Mouse (Mus musculus): ENCODE results near the gene Morn1.
A peak's percentile ranks its signal among the peaks of the same experiment; 100 is the strongest.

Gene Morn1

GRCm38 (mm10) chr4:155156734-155157133 is 70.4 kb downstream of the Morn1 start:
- DNase-seq (ENCODE audit: extremely low spot score, low spot score), result no peak

DNA sequence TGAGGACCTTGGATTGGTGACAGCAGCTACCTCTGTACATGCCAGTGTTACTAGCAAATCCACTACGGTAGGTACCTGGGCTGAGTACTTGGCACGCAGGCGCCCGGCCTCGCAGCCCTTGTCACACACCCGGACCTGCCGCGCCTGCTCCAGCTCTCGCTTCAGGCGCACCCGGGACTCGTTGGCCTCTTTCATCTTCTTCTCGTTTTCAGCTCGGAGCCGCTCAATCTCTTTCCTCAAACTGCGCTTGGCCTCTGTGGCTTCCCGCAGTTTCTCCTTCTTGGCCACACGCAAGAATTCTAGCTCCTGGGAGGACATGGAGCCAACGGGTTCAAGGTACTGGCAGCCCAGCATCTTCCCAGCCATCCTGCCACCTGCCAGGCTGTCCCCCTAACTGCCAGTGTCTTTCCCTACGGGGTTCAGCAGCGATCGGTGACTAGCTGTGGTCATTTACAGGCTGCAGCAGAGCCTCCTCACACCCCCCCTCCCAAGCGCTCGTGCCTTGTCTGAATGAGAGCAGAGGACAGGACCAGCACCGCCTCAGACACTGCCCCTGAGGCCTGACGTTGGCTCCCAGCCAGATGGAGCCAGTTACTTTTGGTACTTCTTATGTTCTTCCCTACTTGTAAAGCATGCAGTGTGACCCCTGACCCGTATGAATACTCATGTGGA is 71.6 kb downstream of the Morn1 start:
- no peak for DNase-seq (ENCODE audit: extremely low spot score, low spot score)

- no peak for DNase-seq (ENCODE audit: extremely low spot score, low spot score)
Measured at GRCm38 (mm10) chr4:155158543-155158917, 72.2 kb downstream of the Morn1 start.

- DNase-seq (ENCODE audit: extremely low spot score, low spot score), result no peak
Measured at GRCm38 (mm10) chr4:155162433-155163319, 76.3 kb downstream of the Morn1 start.

GRCm38 (mm10) chr4:155163320-155163651 is 76.9 kb downstream of the Morn1 start:
- no peak for DNase-seq (ENCODE audit: extremely low spot score, low spot score)

DNA sequence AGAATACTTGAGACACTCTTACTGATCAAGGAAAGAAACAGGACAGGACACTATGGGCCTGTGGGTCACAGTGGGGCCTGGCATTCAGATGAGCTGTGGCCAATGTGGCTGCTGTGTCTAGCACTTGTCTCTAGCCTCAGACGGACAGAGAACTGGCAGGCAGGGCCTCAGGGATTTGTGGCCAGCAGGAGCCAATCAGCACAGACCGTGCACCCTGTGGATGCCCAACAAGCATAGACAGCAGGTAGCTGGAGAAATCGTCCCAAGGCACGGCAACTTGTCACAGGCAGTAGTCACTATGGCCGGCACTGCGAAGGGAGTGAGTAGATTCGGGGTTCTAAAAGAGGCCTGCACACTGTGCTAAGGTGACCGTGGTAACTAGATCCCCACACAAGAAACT is 77.3 kb downstream of the Morn1 start:
- DNase-seq (ENCODE audit: extremely low spot score, low spot score), result no peak

DNA sequence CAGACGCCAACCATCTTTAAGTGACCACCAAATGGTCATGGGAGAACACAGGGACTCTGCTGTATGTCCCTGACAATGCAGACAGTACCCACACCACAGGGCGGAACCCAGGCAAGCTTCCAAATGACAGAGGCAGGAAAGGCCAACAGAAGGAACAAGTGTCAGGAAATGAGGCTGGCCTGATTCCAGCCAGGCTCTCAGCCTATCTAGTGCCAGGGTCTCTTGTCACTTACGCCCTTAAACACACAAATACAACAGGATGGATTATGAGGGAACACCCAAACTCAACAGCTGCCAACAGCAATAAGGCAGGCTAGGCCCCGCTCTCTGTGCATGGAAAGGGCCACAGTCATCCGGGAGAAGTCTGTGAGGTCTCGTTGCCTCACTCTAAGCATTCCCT is 78.2 kb downstream of the Morn1 start:
- no peak for DNase-seq (ENCODE audit: extremely low spot score, low spot score)

GRCm38 (mm10) chr4:155165861-155166260 is 79.5 kb downstream of the Morn1 start:
- no peak for DNase-seq (ENCODE audit: extremely low spot score, low spot score)

GRCm38 (mm10) chr4:155168835-155169252 is 82.5 kb downstream of the Morn1 start:
- DNase-seq (ENCODE audit: extremely low spot score, low spot score), result no peak

GRCm38 (mm10) chr4:155170614-155171212 is 84.3 kb downstream of the Morn1 start:
- no peak for DNase-seq (ENCODE audit: extremely low spot score, low spot score)

DNA sequence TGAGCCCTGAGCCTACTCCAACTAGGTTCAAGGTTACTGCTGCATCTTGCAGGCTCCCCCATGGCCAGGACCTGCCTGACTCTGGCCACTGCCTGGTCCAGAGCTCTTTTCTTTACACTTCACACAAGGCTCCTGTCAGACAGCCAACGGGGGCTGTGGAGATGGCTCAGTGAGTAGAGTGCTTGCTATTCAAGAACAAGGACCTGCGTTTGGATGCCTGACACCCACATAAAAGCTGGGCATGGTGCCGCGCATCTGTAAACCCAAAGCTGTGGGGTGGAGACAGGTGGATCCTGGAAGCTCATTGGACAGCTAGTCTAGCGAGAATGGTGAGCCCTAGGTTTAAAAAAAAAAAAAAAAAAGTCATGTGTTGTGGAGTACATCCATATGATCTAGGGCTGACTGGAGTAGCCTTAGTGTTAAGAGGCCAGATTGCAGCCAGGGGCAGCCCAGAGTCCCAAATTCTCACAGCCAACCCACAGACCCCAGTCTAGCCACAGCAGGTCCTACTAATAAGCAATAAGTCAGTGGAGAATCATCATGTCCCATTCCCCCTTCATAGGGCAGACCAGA is 85.7 kb downstream of the Morn1 start:
- DNase-seq (ENCODE audit: extremely low spot score, low spot score), result no peak

GRCm38 (mm10) chr4:155172909-155173821 is 86.8 kb downstream of the Morn1 start:
- DNase-seq (ENCODE audit: extremely low spot score, low spot score), result peak; percentile 89

GRCm38 (mm10) chr4:155173822-155174785 is 87.7 kb downstream of the Morn1 start:
- no peak for DNase-seq (ENCODE audit: extremely low spot score, low spot score)

DNA sequence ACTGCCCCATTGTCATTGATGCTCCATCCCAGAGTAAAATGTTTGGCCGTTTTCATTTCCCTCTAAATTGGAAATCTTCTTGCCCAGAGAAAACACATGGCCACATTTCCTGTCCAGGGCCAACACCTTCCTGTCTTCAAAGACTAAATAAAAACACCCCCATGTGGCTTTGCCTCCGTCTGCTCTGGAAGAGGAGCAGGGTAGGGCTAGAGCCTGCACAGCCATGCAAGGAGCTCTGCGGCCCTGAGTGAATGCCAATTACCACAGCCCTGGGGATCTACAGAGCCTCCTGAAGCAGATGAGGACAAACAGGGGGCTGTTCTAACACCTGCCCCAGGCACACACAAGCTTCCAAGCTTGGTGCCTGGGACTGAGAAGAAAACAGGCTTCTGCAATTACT is 89.8 kb downstream of the Morn1 start:
- no peak for DNase-seq (ENCODE audit: extremely low spot score, low spot score)

DNA sequence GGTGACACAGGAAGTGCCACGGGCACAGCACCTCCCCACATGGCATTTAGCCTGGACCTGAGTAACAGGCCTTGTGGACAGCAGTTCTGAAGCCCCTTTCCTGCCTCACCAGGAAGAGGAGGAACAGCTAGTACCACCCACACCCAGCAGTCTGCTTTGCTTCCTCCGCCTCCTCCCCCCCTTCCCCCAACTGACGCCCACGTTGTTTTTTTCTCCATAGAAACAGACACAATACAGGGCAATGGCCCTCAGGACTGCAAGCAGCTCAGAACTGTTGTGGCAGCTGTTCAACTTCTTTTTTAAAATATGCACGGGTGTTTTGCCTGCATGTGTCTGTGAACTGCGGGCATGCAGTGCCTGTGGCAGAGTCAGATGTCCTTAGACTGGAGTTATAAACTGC is 91.9 kb downstream of the Morn1 start:
- DNase-seq (ENCODE audit: extremely low spot score, low spot score), result peak; percentile 55

- no peak for DNase-seq (ENCODE audit: extremely low spot score, low spot score)
Measured at GRCm38 (mm10) chr4:155178981-155179512, 92.7 kb downstream of the Morn1 start.

DNA sequence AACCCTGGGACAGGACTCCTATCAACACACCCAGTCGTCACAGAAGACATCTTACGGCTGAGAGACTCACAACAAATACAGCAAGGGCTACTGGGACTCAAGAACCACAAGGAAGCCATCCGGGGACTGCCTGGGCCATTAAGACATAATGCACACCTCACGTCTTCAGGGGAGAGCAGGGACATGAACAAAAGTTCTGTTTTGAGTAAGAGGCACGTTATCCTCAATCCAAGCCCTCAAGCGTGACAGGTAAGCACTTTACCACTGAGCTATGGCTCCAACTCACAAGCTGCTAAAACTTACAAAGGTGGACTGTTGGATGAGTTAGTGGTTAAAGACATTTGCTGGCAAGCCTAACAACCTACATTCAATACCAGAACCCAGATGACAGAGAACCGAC is 96.8 kb downstream of the Morn1 start:
- DNase-seq (ENCODE audit: extremely low spot score, low spot score), result no peak

DNA sequence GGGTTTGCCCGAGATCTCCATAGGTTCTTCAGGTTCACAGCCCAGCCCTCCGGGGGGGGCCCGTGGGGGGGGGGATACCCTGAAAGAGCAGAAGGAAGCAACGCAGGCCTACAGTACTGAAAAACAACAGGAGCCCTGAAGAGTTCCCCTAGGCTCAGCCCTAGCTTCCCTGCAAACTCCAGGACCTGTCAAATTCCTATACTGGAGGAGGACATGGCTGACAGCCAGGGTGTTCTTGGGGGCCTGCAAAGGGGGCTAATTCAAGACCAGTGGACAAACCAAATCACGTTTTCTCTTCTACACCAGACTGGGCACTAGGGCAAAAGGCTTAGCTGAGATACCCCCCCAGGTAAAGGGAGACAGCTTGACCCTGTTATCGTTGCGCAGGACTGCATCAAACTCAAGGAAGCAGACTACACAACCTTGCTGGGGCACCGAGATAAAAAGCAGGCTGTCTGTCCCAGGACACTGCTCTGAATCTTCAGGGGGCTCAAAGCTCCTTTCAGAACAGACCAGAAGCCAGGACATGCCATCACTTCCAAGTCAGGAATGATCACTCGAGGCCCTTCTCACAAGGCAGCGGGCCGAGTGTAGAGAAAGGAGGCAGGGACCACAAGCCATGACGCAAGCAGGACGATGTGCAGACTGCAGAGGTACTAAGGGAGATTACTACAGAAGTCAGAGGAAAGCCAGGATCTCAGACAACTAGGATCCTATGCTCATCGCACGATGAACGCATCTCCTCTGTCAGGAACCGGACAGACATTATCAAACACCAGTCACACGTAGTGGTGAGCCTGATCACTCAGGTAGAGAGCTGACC is 98.1 kb downstream of the Morn1 start:
- DNase-seq (ENCODE audit: extremely low spot score, low spot score), result no peak

DNA sequence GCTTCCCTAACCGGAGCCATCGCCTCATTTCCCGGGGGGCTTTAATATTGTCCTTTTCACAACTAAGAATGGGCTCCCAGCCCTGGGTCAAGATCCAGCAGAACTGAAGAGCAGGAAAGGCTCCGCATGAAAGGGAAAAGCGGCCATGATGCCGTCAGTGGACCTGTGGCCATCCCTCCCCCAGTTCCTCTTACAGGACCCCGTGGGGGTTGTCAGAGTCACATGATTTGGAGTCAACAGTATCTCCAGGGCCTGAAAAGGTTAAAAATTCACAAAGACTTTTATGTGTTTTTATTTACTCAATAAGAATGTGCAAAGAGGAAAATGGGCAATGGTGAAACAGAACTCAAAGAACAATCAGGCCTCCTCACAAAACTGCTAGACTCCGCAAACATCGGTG is 99.5 kb downstream of the Morn1 start:
- no peak for DNase-seq (ENCODE audit: extremely low spot score, low spot score)
